Mouse (Mus musculus) intestine, postnatal 0 days (tissue): ENCODE results near the gene Rnf225. TPM values are rescaled to one million over a fixed set of nuclear protein-coding genes. Genes with fewer than 3 reads are reported as not detected.

ENCODE experiments used
- ATAC-seq: fragments of 200-750 bp; cut with Nextera tagmentation; 2 replicates; pipeline ENCODE4 v1.8.0; 2017; ENCODE audit warnings: mild to moderate bottlenecking, moderate TSS enrichment, moderate library complexity
- H3K27ac ChIP-seq: fragments of 300-500 bp; sonication (generic); 2 replicates; pipeline ENCODE4 v1.5.1; 2014; ENCODE audit warnings: mild to moderate bottlenecking, low read depth, low read length, moderate library complexity
- H3K27me3 ChIP-seq: fragments of 300-500 bp; sonication (generic); replicated peaks from 2 replicates; pipeline ENCODE4 v1.6.1; 2014; ENCODE audit warnings: low read length, mixed read lengths; ENCODE audit not compliant: control insufficient read depth, insufficient read depth
- H3K36me3 ChIP-seq: fragments of 300-500 bp; sonication (generic); 2 replicates; pipeline ENCODE4 v1.6.1; 2014; ENCODE audit warnings: mild to moderate bottlenecking, moderate library complexity; ENCODE audit not compliant: control insufficient read depth, insufficient read depth
- H3K4me1 ChIP-seq: fragments of 300-500 bp; sonication (generic); replicated peaks from 2 replicates; pipeline ENCODE4 v1.6.1; 2014; ENCODE audit warnings: antibody characterized with exemption, low read length, mixed read lengths; ENCODE audit not compliant: control insufficient read depth, insufficient read depth
- H3K4me2 ChIP-seq: fragments of 300-500 bp; sonication (generic); replicated peaks from 2 replicates; pipeline ENCODE4 v1.6.1; 2014; ENCODE audit warnings: low read depth, mild to moderate bottlenecking, moderate library complexity
- H3K4me3 ChIP-seq: fragments of 300-500 bp; sonication (generic); 2 replicates; pipeline ENCODE4 v1.5.1; 2014; ENCODE audit warnings: low read depth, low read length
- H3K9ac ChIP-seq: fragments of 300-500 bp; sonication (generic); 2 replicates; pipeline ENCODE4 v1.6.1; 2014; ENCODE audit warnings: mild to moderate bottlenecking, low read depth, low read length
- H3K9me3 ChIP-seq: fragments of 300-500 bp; sonication (generic); 2 replicates; pipeline ENCODE4 v1.6.1; 2016; ENCODE audit warnings: mixed run types; ENCODE audit not compliant: control insufficient read depth
- CTCF ChIP-seq: sonication (generic); IDR thresholded peaks from 2 replicates; pipeline ENCODE4 v1.5.1; 2016; ENCODE audit warnings: low read depth, mild to moderate bottlenecking, control low read depth, antibody characterized with exemption, moderate library complexity
- WGBS: fragments of 180-500 bp; shearing (Covaris S2); extraction: QIAGEN DNeasy Blood & Tissue Kit; methylation state at CpG from one replicate; pipeline ENCODE4 v1.1.7; 2014; 5-methylcytosine and 5-hydroxymethylcytosine counted together
- polyA plus RNA-seq: library from polyadenylated mRNA; unstranded; fragments of >200 nt; fragmentation: Nextera tagmentation; extraction: Ambion mirVana; gene quantifications from 2 replicates; pipeline ENCODE4 v1.2.1, GENCODE M21; 2015

Gene Rnf225
- polyA plus RNA-seq, 1 experiment from 2014 or later, result 0.05 TPM

GRCm38 (mm10) chr7:12958948-12959347, 31.7 kb downstream of the Rnf225 start:
- Histone ChIP-seq H3K9ac (no peak overlapping the region), H3K9me3 (no peaks in the 10 kb centered on the region), H3K4me2 (peak overlapping the region; percentile 37; the same call in 1 of the 2 replicates), H3K27me3 (no peaks in the 10 kb centered on the region), H3K27ac (peak overlapping the region; percentile 92), H3K36me3 (no peaks in the 10 kb centered on the region), H3K4me1 (no peaks in the 10 kb centered on the region; the same call in 1 of the 2 replicates), H3K4me3 (no peak overlapping the region)
- ATAC-seq, result peak; percentile 88
- WGBS, result 41% methylated on average over 4 of the region's 4 CpGs
- no peak for TF ChIP-seq CTCF

GRCm38 (mm10) chr7:12959718-12960117, 32.5 kb downstream of the Rnf225 start:
- Histone ChIP-seq H3K36me3 (no peaks in the 10 kb centered on the region), H3K9ac (no peak overlapping the region), H3K4me2 (no peak overlapping the region; the same call in 1 of the 2 replicates), H3K27me3 (no peaks in the 10 kb centered on the region), H3K27ac (peak overlapping the region; percentile 92), H3K4me3 (no peak overlapping the region), H3K9me3 (no peaks in the 10 kb centered on the region), H3K4me1 (no peaks in the 10 kb centered on the region; the same call in 1 of the 2 replicates)
- 25% methylated on average over 4 of the region's 4 CpGs for WGBS
- TF ChIP-seq CTCF, result no peak
- no peak for ATAC-seq

- no peak for TF ChIP-seq CTCF
- 3% methylated on average over 29 of the region's 29 CpGs for WGBS
- Histone ChIP-seq H3K36me3 (no peaks in the 10 kb centered on the region), H3K9ac (peak overlapping the region; percentile 60), H3K27me3 (no peaks in the 10 kb centered on the region), H3K4me3 (peak overlapping the region; percentile 50), H3K4me1 (no peaks in the 10 kb centered on the region; the same call in 1 of the 2 replicates), H3K27ac (peak overlapping the region; percentile 81), H3K9me3 (no peaks in the 10 kb centered on the region), H3K4me2 (peak overlapping the region; percentile 72)
- peak; percentile 42 for ATAC-seq
Observed at GRCm38 (mm10) chr7:12961511-12962141, 34.4 kb downstream of the Rnf225 start.

DNA sequence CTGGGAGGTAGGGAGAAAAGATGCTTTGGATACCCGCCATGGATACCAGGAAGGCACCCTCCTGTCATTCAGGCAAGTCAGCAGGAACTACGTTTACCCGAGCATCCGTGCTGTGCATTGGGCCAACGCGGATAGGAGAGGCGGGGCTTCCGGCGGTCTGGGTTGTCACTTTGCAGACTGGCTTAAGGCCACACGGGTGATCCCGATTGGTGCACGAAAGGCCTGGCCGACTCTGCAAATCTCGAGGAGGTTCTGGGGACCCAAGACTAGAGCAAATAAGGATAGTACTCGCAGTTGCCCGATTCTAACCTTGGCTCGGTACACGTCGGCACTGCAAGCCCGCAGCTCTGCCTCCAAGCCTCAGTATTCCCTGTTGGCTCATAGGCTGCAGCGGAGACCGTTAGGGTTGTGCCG, 38.5 kb downstream of the Rnf225 start, which contains the start of gene Zfp324:
Gene Zfp324 (plus strand): TSS at position 161 of the 414 bp plus-strand sequence.
- peaks cover 20% of the 10 kb centered on the region for H3K36me3 ChIP-seq
- H3K9me3 ChIP-seq, result no peaks in the 10 kb centered on the region
- peak within 1 kb of the TSS; percentile 77 for H3K27ac ChIP-seq
- H3K27me3 ChIP-seq, result no peaks in the 10 kb centered on the region
- peak within 1 kb of the TSS; percentile 87 for H3K4me2 ChIP-seq
- ATAC-seq, result peak; percentile 91
- TF ChIP-seq CTCF, result no peak
- peak within 1 kb of the TSS; percentile 69 for H3K9ac ChIP-seq
- H3K4me1 ChIP-seq, result 0 out of 2 replicates have a peak, but pooled peaks cover 5% of the 10 kb centered on the region
- WGBS, result under 1% methylated on average over 23 of the region's 23 CpGs
- peak within 1 kb of the TSS; percentile 68 for H3K4me3 ChIP-seq

GRCm38 (mm10) chr7:12966104-12966845, 39.1 kb downstream of the Rnf225 start:
- peak; percentile 68 for ATAC-seq
- Histone ChIP-seq H3K4me1 (0 out of 2 replicates have a peak, but pooled peaks cover 5% of the 10 kb centered on the region), H3K9ac (peak overlapping the region; percentile 69), H3K36me3 (peaks cover 25% of the 10 kb centered on the region), H3K27ac (peak overlapping the region; percentile 77), H3K4me3 (peak overlapping the region; percentile 68), H3K9me3 (no peaks in the 10 kb centered on the region), H3K27me3 (no peaks in the 10 kb centered on the region), H3K4me2 (peak overlapping the region; percentile 87)
- WGBS, result under 1% methylated on average over 28 of the region's 29 CpGs
- TF ChIP-seq CTCF, result no peak

DNA sequence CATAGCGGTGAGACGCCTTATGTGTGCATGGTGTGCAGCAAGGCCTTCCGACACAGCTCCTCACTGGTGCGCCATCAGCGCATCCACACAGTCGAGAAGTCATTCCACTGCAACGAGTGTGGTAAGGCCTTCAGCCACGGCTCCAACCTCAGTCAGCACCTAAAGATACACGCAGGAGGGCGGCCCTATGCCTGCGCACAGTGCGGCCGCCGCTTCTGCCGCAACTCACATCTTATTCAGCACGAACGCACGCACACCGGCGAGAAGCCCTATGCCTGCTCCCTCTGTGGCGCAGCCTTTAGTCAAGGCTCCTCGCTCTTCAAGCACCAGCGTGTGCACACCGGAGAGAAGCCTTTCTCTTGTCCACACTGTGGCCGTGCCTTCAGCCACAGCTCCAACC, 43.7 kb downstream of the Rnf225 start:
- no peaks in the 10 kb centered on the region for H3K9me3 ChIP-seq
- no peak overlapping the region for H3K4me3 ChIP-seq
- H3K27ac ChIP-seq, result no peak overlapping the region
- ATAC-seq, result no peak
- H3K4me1 ChIP-seq, result 0 out of 2 replicates have a peak, but pooled peaks cover 5% of the 10 kb centered on the region
- no peaks in the 10 kb centered on the region for H3K27me3 ChIP-seq
- WGBS, result 93% methylated on average over 25 of the region's 25 CpGs
- no peak overlapping the region for H3K9ac ChIP-seq
- TF ChIP-seq CTCF, result no peak
- peaks cover 33% of the 10 kb centered on the region for H3K36me3 ChIP-seq
- H3K4me2 ChIP-seq, result no peak overlapping the region
